Mouse (Mus musculus): ENCODE data around the gene Zfp827. TPM values are rescaled to one million over a fixed set of nuclear protein-coding genes. Genes with fewer than 3 reads are reported as not detected.

The Zfp827 gene
- total RNA-seq, 2 experiments from 2014 or later, result not detected

DNA sequence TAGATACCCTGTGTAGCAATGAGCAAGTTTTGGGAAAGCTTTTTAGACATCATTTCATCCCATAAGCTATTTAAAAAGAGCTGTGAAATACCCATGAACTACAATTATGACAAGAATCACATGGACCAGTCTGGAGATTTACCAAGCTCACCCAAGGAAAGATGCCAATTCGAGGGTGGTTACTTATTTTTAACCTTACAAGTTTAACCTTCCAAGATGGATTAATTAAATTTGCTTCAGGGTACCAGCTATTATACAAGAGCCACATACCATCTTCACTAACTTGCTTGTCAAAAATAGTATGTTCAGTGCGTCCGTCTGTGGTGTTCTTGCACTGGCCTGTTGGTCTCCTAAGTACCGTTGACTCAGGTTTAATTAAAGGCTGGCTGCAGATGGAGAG, 123.4 kb downstream of the Zfp827 start:
- ATAC-seq (replicated peaks; ENCODE audit: low FRiP score, poor library complexity, severe bottlenecking), result no peak

DNA sequence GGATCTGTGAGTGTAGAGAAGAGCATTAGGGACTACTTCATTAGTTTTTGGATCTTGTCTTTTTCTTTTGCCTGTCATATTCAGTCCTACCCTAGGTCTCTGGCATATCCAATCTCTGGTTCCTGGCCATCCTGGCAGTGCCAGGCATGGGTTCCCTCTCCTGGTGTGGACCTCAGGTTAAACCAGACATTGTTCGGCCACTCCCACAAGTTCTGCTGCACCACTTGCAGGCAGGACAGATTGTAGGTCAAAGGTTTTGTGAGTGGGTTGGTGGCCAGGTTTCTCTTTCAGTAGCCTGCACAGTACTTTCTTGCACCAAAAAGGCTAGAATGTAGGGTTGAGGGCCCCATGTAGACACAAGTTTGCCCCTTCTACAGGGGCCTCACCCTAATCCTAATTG, 125.0 kb downstream of the Zfp827 start:
- ATAC-seq (replicated peaks; ENCODE audit: low FRiP score, poor library complexity, severe bottlenecking), result no peak

DNA sequence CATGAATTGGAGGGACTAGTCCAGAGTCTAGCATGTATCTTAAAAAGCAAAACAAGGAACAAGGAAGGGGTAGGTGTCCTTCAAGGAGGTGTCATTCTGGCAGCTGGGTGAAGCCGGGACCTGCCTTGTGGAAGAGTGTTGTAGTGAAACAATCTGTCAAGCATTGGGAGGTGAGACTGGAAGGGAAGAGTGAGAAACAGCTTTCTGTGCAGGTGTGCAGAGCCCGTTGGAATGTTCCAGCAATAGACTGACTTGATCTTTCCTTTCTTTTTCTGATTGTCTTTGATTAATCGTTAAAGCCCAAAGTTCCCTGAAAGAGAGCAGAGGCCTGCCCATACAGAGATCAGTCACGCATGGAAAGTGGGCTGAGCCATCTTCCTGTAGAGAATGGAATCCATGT, 125.4 kb downstream of the Zfp827 start:
- ATAC-seq (replicated peaks; ENCODE audit: low FRiP score, poor library complexity, severe bottlenecking), result no peak

DNA sequence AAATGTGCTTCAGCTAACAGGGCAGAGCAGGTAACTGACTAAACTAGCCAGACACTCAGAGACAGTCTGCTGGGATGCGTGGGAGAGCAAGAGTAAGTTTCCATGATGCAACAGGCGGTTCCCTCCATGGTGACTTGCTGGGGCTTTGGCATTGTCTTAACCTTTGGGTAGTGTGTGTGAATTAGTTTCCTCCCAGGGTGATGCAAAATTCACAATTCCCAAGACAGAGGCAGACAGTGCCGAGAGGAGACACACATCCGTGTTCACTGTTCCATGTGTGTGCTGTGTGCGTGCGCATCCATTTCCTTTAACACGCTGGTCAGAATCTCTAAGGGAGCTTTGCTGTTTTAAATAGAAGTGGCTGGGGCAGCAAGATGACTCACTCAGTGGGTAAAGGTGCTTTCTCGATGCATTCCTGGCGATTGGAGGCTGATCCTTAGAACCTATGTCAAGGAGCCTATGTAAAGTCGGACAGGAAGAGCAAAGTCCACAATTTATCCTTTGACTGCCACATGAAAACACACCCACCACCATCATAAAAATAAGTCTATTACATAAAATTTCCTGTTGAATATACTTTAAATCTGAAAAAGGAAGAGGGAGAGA, 127.4 kb downstream of the Zfp827 start:
- ATAC-seq (replicated peaks; ENCODE audit: low FRiP score, poor library complexity, severe bottlenecking), result no peak

DNA sequence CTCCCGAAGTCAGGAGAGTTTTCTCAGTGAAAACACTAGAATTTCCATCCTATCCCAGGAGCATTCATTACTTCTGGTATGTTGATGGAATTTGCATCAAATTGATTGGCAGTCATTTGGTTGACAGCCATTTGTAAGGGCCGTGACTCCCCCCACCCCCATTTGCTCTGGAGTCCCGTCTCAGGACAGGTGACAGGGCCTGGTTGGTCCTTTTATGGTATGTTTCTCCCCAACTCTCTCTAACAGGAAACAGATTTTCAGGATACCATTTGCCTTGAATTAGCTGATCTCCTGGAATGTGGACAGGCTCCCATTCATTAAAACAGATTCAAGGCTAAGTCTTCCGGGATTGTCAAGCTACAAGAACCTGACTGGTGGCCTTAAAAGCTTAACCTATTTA, 129.1 kb downstream of the Zfp827 start:
- ATAC-seq (replicated peaks; ENCODE audit: low FRiP score, poor library complexity, severe bottlenecking), result no peak

DNA sequence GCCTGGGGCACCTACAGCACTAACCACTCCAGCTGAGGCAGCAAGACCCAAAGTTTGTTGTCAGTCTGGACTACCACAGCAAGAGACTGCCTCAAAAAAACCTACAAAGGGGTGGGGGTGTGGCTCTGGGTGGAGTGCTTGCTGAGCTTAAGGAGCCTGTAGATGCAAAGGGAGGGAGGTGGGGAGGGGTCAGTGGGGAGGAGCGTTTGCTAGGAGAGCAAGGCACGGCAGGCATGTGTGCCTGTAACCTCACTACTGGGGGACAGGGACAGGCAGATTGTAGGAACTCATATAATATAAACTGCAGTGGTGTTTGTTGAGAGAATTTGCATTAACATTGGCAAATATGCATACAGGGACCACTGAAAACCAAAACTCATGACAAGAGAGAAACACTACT, 130.1 kb downstream of the Zfp827 start:
- ATAC-seq (replicated peaks; ENCODE audit: low FRiP score, poor library complexity, severe bottlenecking), result no peak

DNA sequence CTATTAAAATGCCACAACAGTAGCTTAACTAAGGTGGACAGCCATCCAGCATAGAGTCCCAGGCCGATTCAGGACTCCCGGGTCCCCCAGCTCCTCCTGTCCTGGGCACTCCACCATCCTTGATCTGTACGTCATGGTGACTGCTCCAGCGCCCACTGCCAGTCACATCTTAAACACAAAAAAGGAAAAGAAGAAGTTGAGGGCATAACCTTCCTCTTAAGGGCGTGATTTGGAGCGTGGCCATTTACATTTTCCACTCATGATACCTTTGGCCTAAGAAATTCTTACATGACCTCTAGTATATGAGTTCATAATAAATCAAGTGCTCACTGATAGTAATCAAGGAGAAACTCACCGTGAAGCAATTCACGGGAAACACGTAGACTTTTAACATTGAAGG, 131.2 kb downstream of the Zfp827 start:
- ATAC-seq (replicated peaks; ENCODE audit: low FRiP score, poor library complexity, severe bottlenecking), result no peak

DNA sequence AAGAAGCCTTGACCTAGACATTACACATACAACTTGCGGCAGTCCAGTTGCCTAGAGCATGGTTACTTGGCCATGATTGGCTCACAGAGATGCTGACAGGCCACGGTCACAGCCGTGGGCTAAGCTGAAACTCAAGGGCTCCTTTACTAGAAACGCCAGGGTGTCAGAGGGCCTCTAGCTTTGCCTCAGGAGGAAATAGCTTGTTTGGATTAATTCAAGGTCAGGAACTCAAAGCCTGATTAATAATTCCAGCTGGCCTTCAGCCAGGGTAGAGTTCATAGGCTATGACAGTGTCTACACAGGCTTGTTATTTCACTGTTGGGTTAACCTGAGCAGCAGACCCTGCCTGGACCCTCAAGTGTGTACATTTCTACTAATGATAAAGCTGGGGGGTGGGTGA, 132.1 kb downstream of the Zfp827 start:
- ATAC-seq (replicated peaks; ENCODE audit: low FRiP score, poor library complexity, severe bottlenecking), result no peak

DNA sequence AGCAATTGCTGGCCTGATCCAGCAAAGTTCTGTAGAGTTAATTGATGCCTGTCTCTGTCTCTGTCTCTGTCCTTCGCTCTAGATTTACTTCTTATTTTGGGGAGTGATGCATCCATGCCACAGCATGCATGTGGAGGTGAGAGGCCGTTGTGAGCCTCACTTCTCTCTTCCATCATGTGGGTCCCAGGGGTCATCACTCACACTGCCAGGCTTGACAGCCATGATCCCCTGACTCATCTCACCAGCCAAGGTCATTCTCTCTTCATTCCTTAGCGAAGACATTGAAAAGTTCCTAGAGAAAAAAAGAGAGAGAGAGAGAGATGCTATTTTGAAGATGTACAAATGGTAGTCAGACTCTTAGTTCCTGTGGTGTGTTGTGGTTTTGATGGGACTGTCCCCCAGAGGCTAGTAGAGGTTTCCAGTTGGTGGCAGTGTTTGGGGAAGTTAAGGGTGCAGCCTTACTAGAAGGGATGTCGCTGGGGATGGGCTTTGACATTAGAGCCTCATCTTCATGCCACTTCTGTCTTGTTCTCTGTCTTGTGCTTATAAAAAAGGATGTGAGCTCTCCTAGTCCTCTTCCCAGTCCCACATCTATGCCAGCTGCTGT, 133.0 kb downstream of the Zfp827 start:
- no peak for ATAC-seq (replicated peaks; ENCODE audit: low FRiP score, poor library complexity, severe bottlenecking)

DNA sequence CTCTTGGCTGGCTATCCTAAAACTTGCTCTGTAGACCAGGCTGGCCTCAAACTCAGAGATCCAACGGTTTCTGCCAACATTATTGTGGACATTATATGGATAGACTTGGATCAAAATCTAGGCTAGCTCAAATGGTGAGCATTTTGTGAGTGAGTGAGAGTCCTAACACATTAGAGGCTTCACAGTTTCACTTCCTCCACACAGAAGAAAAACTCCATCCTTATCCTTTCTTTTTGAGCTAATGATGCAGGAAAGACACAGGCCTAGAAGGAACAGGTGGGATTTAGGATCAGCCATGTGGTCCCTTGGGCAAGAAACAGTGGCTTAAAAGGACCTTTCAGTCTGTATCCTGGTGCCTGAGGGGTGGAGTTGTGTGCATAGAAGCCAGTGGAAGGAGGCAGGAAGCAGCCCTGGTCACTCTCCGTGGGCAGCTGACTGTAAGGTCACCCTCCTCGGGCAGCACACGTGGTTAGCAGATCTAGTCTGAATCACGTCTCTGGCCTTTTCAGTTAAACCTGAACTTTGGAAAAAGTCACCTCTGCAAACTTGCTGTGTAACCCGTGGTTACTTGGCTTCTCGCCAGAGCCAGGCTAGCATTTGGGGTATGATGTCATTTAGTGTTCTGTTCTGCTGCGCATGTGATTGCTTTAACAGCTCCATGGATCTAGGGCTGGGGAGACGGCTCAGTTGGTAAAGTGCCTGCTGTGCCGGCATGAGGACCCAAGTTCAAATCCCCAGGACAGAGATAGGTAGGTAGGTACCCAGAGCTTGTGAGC, 134.5 kb downstream of the Zfp827 start:
- ATAC-seq (replicated peaks; ENCODE audit: low FRiP score, poor library complexity, severe bottlenecking), result no peak

DNA sequence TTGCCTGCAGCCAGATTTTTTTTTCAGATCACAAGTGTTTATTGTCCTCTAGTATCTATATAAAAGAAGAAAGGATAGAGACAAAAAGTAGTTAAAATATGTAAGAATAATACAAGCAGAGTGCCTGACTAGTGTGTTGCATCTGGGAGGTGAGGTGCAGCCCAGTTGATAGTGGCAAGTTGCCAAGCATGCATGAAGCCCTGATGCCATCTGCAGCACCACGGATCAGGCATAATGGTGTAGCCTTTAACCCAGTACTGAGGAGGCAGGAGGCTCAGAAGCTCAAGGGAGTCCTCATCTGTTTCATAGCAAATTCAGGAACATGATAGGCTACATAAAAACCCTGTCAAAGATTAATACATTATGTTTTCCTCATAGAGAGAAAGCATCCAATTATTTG, 136.1 kb downstream of the Zfp827 start:
- ATAC-seq (replicated peaks; ENCODE audit: low FRiP score, poor library complexity, severe bottlenecking), result no peak

DNA sequence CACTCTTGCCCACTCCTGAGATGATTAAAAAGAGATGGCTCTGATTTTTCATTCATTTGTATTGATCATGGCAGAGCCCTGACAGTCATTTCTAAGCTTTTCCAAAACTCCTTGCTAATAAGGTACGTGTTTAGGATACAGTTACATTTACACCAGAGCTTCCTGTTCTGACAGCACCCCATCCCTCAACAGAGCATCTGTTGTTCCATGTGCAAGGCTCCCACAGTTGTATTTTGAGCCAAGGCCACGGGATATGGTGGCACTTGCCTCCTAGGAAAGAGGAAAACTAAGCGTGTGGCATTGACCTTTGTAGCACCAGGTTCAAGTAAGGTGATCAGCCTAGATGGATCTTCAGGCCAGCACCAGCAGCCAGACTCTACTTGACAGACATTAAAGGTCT, 137.0 kb downstream of the Zfp827 start:
- ATAC-seq (replicated peaks; ENCODE audit: low FRiP score, poor library complexity, severe bottlenecking), result no peak

DNA sequence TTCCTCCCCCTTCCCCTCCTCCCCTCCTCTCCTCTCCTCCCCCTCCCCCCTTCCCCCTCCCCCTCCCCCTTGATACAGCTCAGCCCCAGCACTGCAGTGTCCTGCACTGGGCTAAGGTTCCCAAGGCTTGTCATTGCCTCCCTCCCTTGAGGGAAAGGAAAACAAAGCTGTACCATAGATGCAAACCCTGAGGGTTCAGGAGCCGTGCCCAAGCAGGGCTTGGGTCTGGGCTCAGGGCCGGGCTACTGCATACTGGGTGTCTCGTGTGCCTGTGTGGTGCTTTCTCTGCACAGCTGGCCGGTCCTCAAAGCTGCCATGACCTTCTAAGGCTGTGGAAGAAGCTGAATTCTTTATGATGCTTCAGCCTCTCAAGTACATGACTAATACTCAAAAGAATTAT, 145.4 kb downstream of the Zfp827 start:
- ATAC-seq (replicated peaks; ENCODE audit: low FRiP score, poor library complexity, severe bottlenecking), result no peak

DNA sequence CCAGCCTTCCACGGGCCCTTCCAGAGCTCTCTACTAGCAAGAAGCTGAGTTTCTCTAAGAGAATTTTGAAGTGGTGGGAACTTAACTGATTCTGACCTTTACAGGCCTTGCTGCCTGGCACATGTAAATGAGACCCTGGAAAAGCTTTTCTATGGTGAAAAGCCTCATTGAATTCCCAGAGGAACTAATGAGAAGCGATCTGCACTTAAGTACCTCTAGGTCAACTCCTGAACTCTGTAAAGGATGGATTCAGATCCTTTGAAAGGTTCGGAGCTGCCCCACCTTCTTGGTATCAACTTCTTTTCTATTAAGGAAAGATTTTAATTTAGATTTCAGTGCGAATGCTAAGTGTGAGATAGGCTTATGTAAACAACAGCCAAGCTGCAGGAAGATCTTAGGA, 147.8 kb downstream of the Zfp827 start:
- ATAC-seq (replicated peaks; ENCODE audit: low FRiP score, poor library complexity, severe bottlenecking), result no peak

DNA sequence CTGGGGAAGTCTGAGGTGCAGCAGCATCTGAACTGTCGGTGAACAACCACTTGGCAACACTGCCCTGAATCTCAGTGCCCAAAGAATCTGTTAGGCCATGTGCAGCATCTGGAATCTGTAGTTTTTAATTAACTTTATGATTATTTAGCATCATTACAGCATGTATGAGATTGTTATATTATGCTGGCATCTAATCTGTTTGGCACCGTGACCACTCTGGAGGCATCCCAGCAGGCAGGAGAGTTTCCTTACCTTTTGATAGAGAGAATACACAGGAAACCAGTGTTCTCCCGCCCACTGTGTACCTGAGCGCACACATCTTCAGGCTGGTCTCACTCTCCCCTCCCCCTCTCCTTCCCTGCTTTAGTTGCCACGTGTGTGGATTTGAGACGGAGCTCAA, 151.4 kb downstream of the Zfp827 start:
- ATAC-seq (replicated peaks; ENCODE audit: low FRiP score, poor library complexity, severe bottlenecking), result no peak

DNA sequence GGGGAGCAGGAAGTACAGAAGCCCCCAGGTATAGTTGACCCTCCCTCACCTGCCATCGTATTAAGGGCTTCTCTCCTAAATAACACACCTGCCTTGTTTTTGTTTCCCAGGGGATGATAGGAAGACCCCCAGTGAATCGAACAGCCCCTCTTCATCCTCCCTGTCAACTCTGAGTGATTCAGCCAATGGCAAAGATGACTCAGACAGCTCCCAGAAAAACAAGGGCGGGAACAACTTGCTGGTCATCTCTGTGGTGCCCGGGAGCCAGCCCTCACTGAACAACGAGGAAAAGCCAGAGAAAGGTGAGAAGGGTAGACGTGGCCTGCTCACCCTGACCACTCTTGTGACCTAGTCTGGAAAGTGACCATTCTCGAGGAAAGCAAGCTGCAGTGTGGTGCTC, 157.3 kb downstream of the Zfp827 start:
- no peak for ATAC-seq (replicated peaks; ENCODE audit: low FRiP score, poor library complexity, severe bottlenecking)

DNA sequence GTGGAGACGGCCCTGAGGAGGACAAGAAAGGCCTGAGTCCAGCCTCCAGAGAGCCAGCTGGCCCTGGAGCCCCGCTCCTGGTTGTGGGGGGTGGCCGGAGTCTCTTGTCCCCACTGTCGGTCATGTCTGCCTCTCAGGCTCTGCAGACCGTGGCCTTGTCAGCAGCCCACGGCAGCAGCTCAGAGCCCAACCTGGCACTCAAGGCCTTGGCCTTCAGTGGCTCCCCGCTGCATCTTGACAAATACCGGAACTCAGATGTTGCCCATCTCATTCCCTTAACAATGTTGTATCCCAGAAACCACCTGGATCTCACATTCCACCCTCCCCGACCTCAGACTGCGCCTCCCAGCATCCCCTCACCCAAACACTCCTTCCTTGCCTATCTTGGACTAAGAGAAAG, 161.8 kb downstream of the Zfp827 start:
- no peak for ATAC-seq (replicated peaks; ENCODE audit: low FRiP score, poor library complexity, severe bottlenecking)

DNA sequence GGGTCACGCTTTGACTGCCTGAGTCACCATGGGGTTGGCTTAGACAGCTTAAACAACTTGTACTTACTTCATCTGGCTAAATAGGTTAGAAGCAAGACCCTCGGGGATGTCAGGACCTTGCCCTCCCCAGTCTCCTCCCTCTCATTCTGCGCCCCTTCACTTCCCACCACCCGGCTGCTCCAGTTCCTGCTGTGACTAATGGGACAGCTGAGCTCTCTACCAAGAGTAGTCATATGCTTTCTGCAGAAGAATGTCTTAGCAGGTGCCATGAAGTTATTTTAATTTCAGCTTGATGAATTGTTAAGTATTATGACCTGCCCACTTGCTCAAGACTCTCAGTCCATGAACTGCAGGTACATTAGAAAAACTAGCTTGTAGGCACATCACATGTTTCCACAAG, 168.2 kb downstream of the Zfp827 start:
- no peak for ATAC-seq (replicated peaks; ENCODE audit: low FRiP score, poor library complexity, severe bottlenecking)

DNA sequence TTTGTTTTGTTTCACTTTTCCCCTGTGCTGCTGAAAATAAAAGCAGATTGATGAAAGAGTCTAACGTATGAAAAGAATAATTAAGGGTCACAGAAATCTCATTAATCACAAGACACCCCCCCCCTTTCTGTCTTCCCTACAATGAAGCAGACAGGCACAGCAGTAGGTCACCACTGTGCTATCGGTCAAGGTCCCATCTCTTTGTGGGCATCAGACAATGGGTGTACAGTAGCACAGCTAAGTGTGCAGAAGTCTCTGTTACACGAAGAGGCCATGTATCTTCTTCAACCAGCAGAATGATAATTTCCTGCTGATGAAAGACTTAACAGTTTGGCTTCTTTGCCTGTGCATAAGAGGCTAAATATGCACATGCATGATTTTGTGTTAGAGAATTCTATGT, 170.4 kb downstream of the Zfp827 start:
- ATAC-seq (replicated peaks; ENCODE audit: low FRiP score, poor library complexity, severe bottlenecking), result no peak

DNA sequence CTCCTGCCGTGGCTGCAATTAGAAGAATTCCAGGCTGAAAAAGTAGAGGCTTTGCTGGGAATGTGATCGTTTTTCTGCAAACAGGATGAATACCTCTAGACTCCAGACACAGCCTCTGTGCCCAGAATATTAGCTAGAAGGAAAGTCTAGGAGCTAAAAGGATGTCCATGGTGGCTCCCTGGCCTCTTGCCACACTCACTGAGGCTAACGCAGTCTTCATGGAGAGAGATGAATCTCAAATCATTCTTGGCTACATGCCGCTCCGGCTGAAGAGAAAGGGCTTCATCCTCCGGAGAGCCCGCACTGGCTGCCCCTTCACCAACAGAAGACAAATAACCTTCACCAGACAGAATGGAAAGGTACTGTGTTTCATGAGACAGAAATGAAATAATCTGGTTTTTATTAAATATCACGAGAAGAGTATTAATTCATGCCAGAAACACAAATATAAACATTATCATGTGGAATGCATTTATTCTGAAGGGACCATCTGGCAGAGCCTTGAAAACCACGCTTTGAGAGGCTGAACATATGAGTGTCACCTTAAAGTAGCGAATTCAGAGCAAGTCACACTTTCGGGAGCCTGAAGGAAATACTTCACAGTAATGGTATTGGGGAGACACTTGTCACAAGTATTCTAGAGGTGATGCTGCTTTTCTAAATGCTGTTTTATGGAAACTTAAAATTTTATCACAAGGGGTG, 173.4 kb downstream of the Zfp827 start:
- no peak for ATAC-seq (replicated peaks; ENCODE audit: low FRiP score, poor library complexity, severe bottlenecking)

DNA sequence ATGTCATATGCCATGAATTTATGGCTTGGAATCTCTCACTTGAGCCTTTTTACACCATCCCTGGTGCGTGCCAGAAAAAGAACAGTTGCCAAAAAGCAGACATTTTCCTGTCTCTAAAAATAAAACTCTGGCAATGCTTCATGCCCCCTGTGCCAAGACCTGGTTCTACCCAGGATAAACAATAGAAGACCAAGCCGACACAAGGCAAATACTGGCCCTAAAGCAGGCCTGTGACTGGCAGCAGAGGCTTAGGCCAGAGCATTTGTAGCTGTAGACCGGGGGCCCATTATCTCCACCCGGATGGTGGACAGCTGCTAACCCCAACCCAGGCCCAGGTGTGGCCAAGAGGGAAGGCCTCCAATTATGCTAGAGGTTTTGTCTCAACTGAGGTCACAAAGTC, 178.7 kb downstream of the Zfp827 start:
- no peak for ATAC-seq (replicated peaks; ENCODE audit: low FRiP score, poor library complexity, severe bottlenecking)

Data from erythroblast, adult 5-6 weeks (primary cell).